Mouse (Mus musculus): Measurements from ENCODE around the gene Wnt4. TPM values are rescaled to one million over a fixed set of nuclear protein-coding genes. Genes with fewer than 3 reads are reported as not detected.

Gene Wnt4
- total and polyA plus RNA-seq, 3 experiments: not detected

- Histone ChIP-seq H3K9ac (ENCODE audit: control insufficient read depth, low read depth, low read length, poor library complexity, severe bottlenecking) (no peak overlapping the region), H3K9me3 (replicated peaks; ENCODE audit: insufficient read depth, low read length) (no peaks in the 10 kb centered on the region), H3K27me3 (ENCODE audit: control insufficient read depth in 1 of 2, insufficient read depth in 2 of 2, low read length in 2 of 2) (no peaks in the 10 kb centered on the region), H3K4me1 (ENCODE audit: control insufficient read depth in 1 of 2, insufficient read depth in 2 of 2, low read length in 2 of 2) (no peaks in the 10 kb centered on the region), H3K36me3 (ENCODE audit: control insufficient read depth in 1 of 2, insufficient read depth in 2 of 2, low read length in 2 of 2) (no peaks in the 10 kb centered on the region), H3K4me3 (ENCODE audit: control insufficient read depth in 1 of 2, insufficient read depth in 1 of 2, low read depth in 2 of 2, low read length in 2 of 2) (no peak overlapping the region), H3K27ac (ENCODE audit: control insufficient read depth, low read depth, low read length) (no peak overlapping the region), H3K79me2 (ENCODE audit: control insufficient read depth, insufficient read depth, low read length, poor library complexity) (no peaks in the 10 kb centered on the region)
- DNase-seq (ENCODE audit: low read depth, low spot score): no peak
- TF ChIP-seq MYB (IDR thresholded peaks at IDR 0.05; ENCODE audit: low read depth, low read length) (no peak), RCOR1 (IDR thresholded peaks at IDR 0.05; ENCODE audit: low read depth, low read length) (no peak), SIN3A (IDR thresholded peaks at IDR 0.05; ENCODE audit: low read length) (no peak), ZKSCAN1 (IDR thresholded peaks at IDR 0.05; ENCODE audit: low read depth, low read length) (no peak), UBTF (IDR thresholded peaks at IDR 0.05; ENCODE audit: borderline replicate concordance, insufficient read depth, low read depth, low read length) (no peak), EP300 (IDR thresholded peaks at IDR 0.05; ENCODE audit: low read depth in 1 of 2, low read length in 2 of 2) (no peak), POLR2AphosphoS2 (IDR thresholded peaks at IDR 0.05; ENCODE audit: low read length) (no peak)
Measured at GRCm38 (mm10) chr4:137234444-137234843, 42.8 kb upstream of the Wnt4 start.

GRCm38 (mm10) chr4:137235368-137235767, 41.9 kb upstream of the Wnt4 start:
- no peaks in the 10 kb centered on the region for H3K9me3 ChIP-seq (replicated peaks; ENCODE audit: insufficient read depth, low read length)
- H3K27me3 ChIP-seq (ENCODE audit: control insufficient read depth in 1 of 2, insufficient read depth in 2 of 2, low read length in 2 of 2): no peaks in the 10 kb centered on the region
- no peak overlapping the region for H3K4me3 ChIP-seq (ENCODE audit: control insufficient read depth in 1 of 2, insufficient read depth in 1 of 2, low read depth in 2 of 2, low read length in 2 of 2)
- no peak for DNase-seq (ENCODE audit: low read depth, low spot score)
- H3K36me3 ChIP-seq (ENCODE audit: control insufficient read depth in 1 of 2, insufficient read depth in 2 of 2, low read length in 2 of 2): no peaks in the 10 kb centered on the region
- no peaks in the 10 kb centered on the region for H3K4me1 ChIP-seq (ENCODE audit: control insufficient read depth in 1 of 2, insufficient read depth in 2 of 2, low read length in 2 of 2)
- no peak overlapping the region for H3K27ac ChIP-seq (ENCODE audit: control insufficient read depth, low read depth, low read length)
- no peaks in the 10 kb centered on the region for H3K79me2 ChIP-seq (ENCODE audit: control insufficient read depth, insufficient read depth, low read length, poor library complexity)
- no peak overlapping the region for H3K9ac ChIP-seq (ENCODE audit: control insufficient read depth, low read depth, low read length, poor library complexity, severe bottlenecking)
- no peak for TF ChIP-seq MAZ (IDR thresholded peaks at IDR 0.05; ENCODE audit: low read depth, low read length)
- no peak for TF ChIP-seq GATA1 (IDR thresholded peaks at IDR 0.05; ENCODE audit: low read depth, low read length)
- no peak for TF ChIP-seq ZC3H11A (IDR thresholded peaks at IDR 0.05; ENCODE audit: low read depth, low read length)
- TF ChIP-seq KAT2A (conservative IDR thresholded peaks at IDR 0.05; ENCODE audit: low read depth, low read length): no peak
- TF ChIP-seq MYB (IDR thresholded peaks at IDR 0.05; ENCODE audit: low read depth, low read length): no peak
- no peak for TF ChIP-seq BHLHE40 (IDR thresholded peaks at IDR 0.05; ENCODE audit: borderline replicate concordance, low read depth, low read length)
- no peak for TF ChIP-seq MEF2A (IDR thresholded peaks at IDR 0.05; ENCODE audit: extremely low read depth, insufficient replicate concordance, low read depth, low read length, poor library complexity, severe bottlenecking)
- TF ChIP-seq NELFE (IDR thresholded peaks at IDR 0.05; ENCODE audit: low read depth, low read length): no peak
- TF ChIP-seq ELF1 (IDR thresholded peaks at IDR 0.05; ENCODE audit: low read depth, low read length): no peak
- no peak for TF ChIP-seq MAX (IDR thresholded peaks at IDR 0.05; ENCODE audit: low read length)

Measured in MEL (cell line).